Mouse (Mus musculus): ENCODE results near the gene Rpp25l. TPM values are rescaled to one million over a fixed set of nuclear protein-coding genes. Genes with fewer than 3 reads are reported as not detected.

Gene Rpp25l
- total RNA-seq, 1 experiment = 67.7 TPM

GRCm38 (mm10) chr4:41737602-41738255, 24.4 kb upstream of the Rpp25l start:
- H3K27ac ChIP-seq (ENCODE audit: insufficient read depth, low read depth, low read length, poor library complexity, severe bottlenecking) = no peak overlapping the region
- in situ Hi-C loops (cut with MboI; ENCODE audit: low sequenced_read_pairs in 2 of 2, unreplicated experiment in 2 of 2) = no loop called here
- peaks cover 0 to 10% of the 10 kb centered on the region in 2 experiments; a peak in 2 of 4 replicates for H3K4me1 ChIP-seq (ENCODE audit: control insufficient read depth in 2 of 2, insufficient read depth in 2 of 2, low read length in 2 of 2, poor library complexity in 1 of 2)
- no peak for DNase-seq (ENCODE audit: low read depth, low spot score)
- H3K4me3 ChIP-seq (ENCODE audit: insufficient read depth in 1 of 2, low read depth in 1 of 2, low read length in 2 of 2, poor library complexity in 1 of 2, severe bottlenecking in 1 of 2) = no peak overlapping the region
- H3K9ac ChIP-seq (ENCODE audit: insufficient read depth, low read depth, low read length, poor library complexity, severe bottlenecking) = no peak overlapping the region
- H3K9me3 ChIP-seq (ENCODE audit: control insufficient read depth, insufficient read depth, low read depth, low read length) = no peaks in the 10 kb centered on the region
- TF ChIP-seq ZNF384 (IDR thresholded peaks at IDR 0.05; ENCODE audit: low read depth, low read length) = no peak
- peak; percentile 48; the same call in 1 of the 2 replicates for TF ChIP-seq ZC3H11A (IDR thresholded peaks at IDR 0.05; ENCODE audit: borderline replicate concordance, low read depth, low read length)
- peaks cover 10% of the 10 kb centered on the region for H3K36me3 ChIP-seq (ENCODE audit: control insufficient read depth, insufficient read depth, low read length, poor library complexity, severe bottlenecking)

DNA sequence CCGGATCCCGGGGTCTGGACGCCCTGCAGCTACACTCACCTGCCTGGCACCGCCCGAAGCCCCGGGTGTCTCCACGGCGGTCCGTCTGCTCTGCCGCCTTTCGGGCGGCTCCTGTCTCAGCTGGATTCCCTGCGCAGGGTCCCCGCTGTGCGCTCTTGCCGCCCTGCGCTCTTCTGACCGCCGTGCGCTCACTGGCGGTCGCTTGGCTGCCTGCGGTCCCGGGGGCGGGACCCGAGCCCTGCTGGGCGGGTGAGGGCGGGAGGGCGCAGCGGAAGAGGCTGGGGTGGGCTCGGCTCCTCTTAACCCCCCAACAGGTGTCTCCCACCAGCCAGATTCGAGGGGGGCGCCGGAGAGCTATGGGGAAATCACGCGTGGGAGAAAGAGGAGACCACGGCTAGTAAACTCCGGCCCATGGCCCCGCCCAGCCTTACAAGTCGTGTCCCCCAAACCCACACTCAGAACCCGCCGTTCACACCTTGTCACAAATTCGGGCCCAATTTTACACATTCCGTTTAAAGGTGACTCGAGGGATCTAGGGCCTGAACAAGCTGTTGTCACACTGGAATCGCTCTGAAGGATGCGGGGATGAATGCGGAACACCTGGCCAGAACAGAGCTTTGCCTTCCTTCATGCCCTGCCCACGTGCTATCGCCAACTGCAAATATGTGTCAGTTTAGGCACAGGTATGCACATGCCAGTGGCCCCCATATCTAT, 17.9 kb upstream of the Rpp25l start, which contains the start of gene Arid3c:
Gene Arid3c, minus strand, starts transcription at position 91 of the 714 bp plus-strand sequence.
- TF ChIP-seq MAFK (IDR thresholded peaks at IDR 0.05; ENCODE audit: insufficient read depth, low read depth, low read length) (no peak), ZNF384 (IDR thresholded peaks at IDR 0.05; ENCODE audit: low read depth, low read length) (no peak), HCFC1 (IDR thresholded peaks at IDR 0.05; ENCODE audit: borderline replicate concordance, insufficient read depth, low read length) (no peak), CHD2 (IDR thresholded peaks at IDR 0.05; ENCODE audit: low read depth, low read length) (no peak), ZC3H11A (IDR thresholded peaks at IDR 0.05; ENCODE audit: borderline replicate concordance, low read depth, low read length) (no peak)
- Histone ChIP-seq H3K27ac (ENCODE audit: insufficient read depth, low read depth, low read length, poor library complexity, severe bottlenecking) (no peak within 1 kb of the TSS), H3K9me3 (ENCODE audit: control insufficient read depth, insufficient read depth, low read depth, low read length) (no peaks in the 10 kb centered on the region), H3K9ac (ENCODE audit: insufficient read depth, low read depth, low read length, poor library complexity, severe bottlenecking) (peak within 1 kb of the TSS; percentile 39), H3K36me3 (ENCODE audit: control insufficient read depth, insufficient read depth, low read length, poor library complexity, severe bottlenecking) (no peaks in the 10 kb centered on the region), H3K4me1 (ENCODE audit: control insufficient read depth in 2 of 2, insufficient read depth in 2 of 2, low read length in 2 of 2, poor library complexity in 1 of 2) (peaks cover 2 to 5% of the 10 kb centered on the region in 2 experiments; a peak in 2 of 4 replicates), H3K4me3 (ENCODE audit: insufficient read depth in 1 of 2, low read depth in 1 of 2, low read length in 2 of 2, poor library complexity in 1 of 2, severe bottlenecking in 1 of 2) (peak within 1 kb of the TSS; percentile 50 to 66)
- in situ Hi-C loops (cut with MboI; ENCODE audit: low sequenced_read_pairs in 2 of 2, unreplicated experiment in 2 of 2) = no loop called here
- DNase-seq (ENCODE audit: low read depth, low spot score) = no peak

DNA sequence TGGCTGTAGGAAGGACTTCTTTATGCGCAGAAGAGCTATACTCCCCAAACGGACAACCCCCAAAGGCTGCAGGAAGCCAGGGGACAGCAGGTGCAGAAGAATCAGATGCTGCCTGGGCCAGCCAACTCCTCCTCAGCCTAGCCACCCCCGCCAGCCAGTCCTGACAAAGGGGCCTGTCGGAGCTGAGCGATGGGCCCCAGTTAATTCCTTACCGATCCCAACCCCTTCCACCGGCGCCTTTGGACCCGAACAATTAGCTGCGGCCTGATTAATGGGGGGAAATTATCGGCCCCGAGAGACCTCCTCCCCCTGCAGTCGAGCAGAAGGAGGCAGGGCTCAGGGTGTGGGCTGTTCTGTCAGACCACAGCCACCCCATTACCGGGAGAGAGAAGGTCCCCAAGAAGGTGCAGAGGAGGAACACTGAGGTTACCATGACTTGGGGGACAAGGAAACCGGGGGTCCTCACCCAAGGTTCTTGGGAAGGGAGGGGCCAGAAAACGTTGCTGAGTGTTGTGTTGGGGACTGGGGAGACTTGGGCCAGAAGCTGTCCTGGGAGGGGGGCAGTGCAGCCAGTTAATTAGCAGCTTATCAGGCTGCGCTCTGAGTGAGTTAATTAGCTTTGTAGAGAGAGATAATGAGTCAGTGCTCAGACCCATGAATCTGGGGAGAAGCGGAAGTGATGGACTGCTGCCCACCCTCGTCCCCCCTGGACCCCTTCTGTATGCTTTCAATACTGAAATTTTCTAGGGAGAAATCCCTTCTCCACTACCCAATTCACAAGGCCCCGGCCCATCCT, 13.7 kb upstream of the Rpp25l start:
- in situ Hi-C loops (cut with MboI; ENCODE audit: low sequenced_read_pairs in 2 of 2, unreplicated experiment in 2 of 2) = no loop called here

GRCm38 (mm10) chr4:41722918-41723351, 9.6 kb upstream of the Rpp25l start, which contains the start of gene Dctn3:
Gene Dctn3 (minus strand): TSS chr4:41723170.
- H3K27ac ChIP-seq (ENCODE audit: insufficient read depth, low read depth, low read length, poor library complexity, severe bottlenecking) = no peak within 1 kb of the TSS
- DNase-seq (ENCODE audit: low read depth, low spot score) = peak; percentile 95

More for the DNA sequence above, 13.7 kb upstream of the Rpp25l start:
- H3K36me3 ChIP-seq (ENCODE audit: control insufficient read depth, insufficient read depth, low read length, poor library complexity, severe bottlenecking) = no peaks in the 10 kb centered on the region
- peaks cover 6 to 7% of the 10 kb centered on the region in 2 experiments; a peak in 2 of 4 replicates for H3K4me1 ChIP-seq (ENCODE audit: control insufficient read depth in 2 of 2, insufficient read depth in 2 of 2, low read length in 2 of 2, poor library complexity in 1 of 2)
- no peak overlapping the region for H3K4me3 ChIP-seq (ENCODE audit: insufficient read depth in 1 of 2, low read depth in 1 of 2, low read length in 2 of 2, poor library complexity in 1 of 2, severe bottlenecking in 1 of 2)
- no peak overlapping the region for H3K27ac ChIP-seq (ENCODE audit: insufficient read depth, low read depth, low read length, poor library complexity, severe bottlenecking)
- no peaks in the 10 kb centered on the region for H3K9me3 ChIP-seq (ENCODE audit: control insufficient read depth, insufficient read depth, low read depth, low read length)
- H3K9ac ChIP-seq (ENCODE audit: insufficient read depth, low read depth, low read length, poor library complexity, severe bottlenecking) = no peak overlapping the region
- TF ChIP-seq ZC3H11A (IDR thresholded peaks at IDR 0.05; ENCODE audit: borderline replicate concordance, low read depth, low read length) (no peak), CHD2 (IDR thresholded peaks at IDR 0.05; ENCODE audit: low read depth, low read length) (no peak), HCFC1 (IDR thresholded peaks at IDR 0.05; ENCODE audit: borderline replicate concordance, insufficient read depth, low read length) (no peak), MAFK (IDR thresholded peaks at IDR 0.05; ENCODE audit: insufficient read depth, low read depth, low read length) (no peak), ZNF384 (IDR thresholded peaks at IDR 0.05; ENCODE audit: low read depth, low read length) (no peak)
- no peak for DNase-seq (ENCODE audit: low read depth, low spot score)

More at GRCm38 (mm10) chr4:41722918-41723351, 9.6 kb upstream of the Rpp25l start, which contains the start of gene Dctn3:
- H3K36me3 ChIP-seq (ENCODE audit: control insufficient read depth, insufficient read depth, low read length, poor library complexity, severe bottlenecking) = 0 out of 2 replicates have a peak, but pooled peaks cover 4% of the 10 kb centered on the region
- in situ Hi-C loops (cut with MboI; ENCODE audit: low sequenced_read_pairs in 2 of 2, unreplicated experiment in 2 of 2) = loop anchor here in 1 of 2 experiments (25.0 kb wide), 1 partner anchor 161 kb away; the partner anchor contains the start of genes Dnaic1 and Fam219a
- TF ChIP-seq CHD2 (IDR thresholded peaks at IDR 0.05; ENCODE audit: low read depth, low read length) (peak; percentile 49; the same call in 1 of the 2 replicates), MAFK (IDR thresholded peaks at IDR 0.05; ENCODE audit: insufficient read depth, low read depth, low read length) (no peak)
- peak within 1 kb of the TSS; percentile 84 to 85 for H3K4me3 ChIP-seq (ENCODE audit: insufficient read depth in 1 of 2, low read depth in 1 of 2, low read length in 2 of 2, poor library complexity in 1 of 2, severe bottlenecking in 1 of 2)
- H3K9ac ChIP-seq (ENCODE audit: insufficient read depth, low read depth, low read length, poor library complexity, severe bottlenecking) = peak within 1 kb of the TSS; percentile 85
- H3K4me1 ChIP-seq (ENCODE audit: control insufficient read depth in 2 of 2, insufficient read depth in 2 of 2, low read length in 2 of 2, poor library complexity in 1 of 2) = peaks cover 4 to 6% of the 10 kb centered on the region in 2 experiments; a peak in 1 of 4 replicates
- no peaks in the 10 kb centered on the region for H3K9me3 ChIP-seq (ENCODE audit: control insufficient read depth, insufficient read depth, low read depth, low read length)

All from ES-E14 (cell line).